Mouse (Mus musculus) megakaryocyte, embryonic 14.5 days (primary cell): Measurements from ENCODE around the gene Vmn1r234.

Experiments
- FLI1 ChIP-seq: IDR thresholded peaks from 2 replicates; pipeline ENCODE4 v1.6.1; 2012; ENCODE audit warnings: low read length, inconsistent platforms, mixed read lengths
- GATA1 ChIP-seq: IDR thresholded peaks from 3 replicates; pipeline ENCODE4 v1.6.1; 2012; ENCODE audit warnings: mixed read lengths, low read length, inconsistent platforms, borderline replicate concordance

- TF ChIP-seq GATA1 (no peak), FLI1 (no peak)
Observed at GRCm38 (mm10) chr17:21282642-21283041, 56.8 kb downstream of the Vmn1r234 start, which contains the start of gene Vmn1r236.
